Mouse (Mus musculus) midbrain, postnatal 0 days (tissue): ENCODE results near the gene Msi1. TPM values are rescaled to one million over a fixed set of nuclear protein-coding genes. Genes with fewer than 3 reads are reported as not detected.
A peak's percentile ranks its signal among the peaks of the same experiment; 100 is the strongest.

Source experiments
- ATAC-seq: fragments of 200-750 bp; cut with Nextera tagmentation; 2 replicates; pipeline ENCODE4 v1.8.0; 2017; ENCODE audit warnings: moderate number of reproducible peaks, mild to moderate bottlenecking, moderate TSS enrichment, moderate library complexity; ENCODE audit not compliant: low FRiP score
- DNase-seq: peaks from one replicate; pipeline ENCODE4 v3.0.0-alpha.2; 2015; ENCODE audit warnings: low spot score
- H3K27ac ChIP-seq: fragments of 300-500 bp; sonication (generic); 2 replicates; pipeline ENCODE4 v1.5.1; 2014; ENCODE audit warnings: low read depth, mild to moderate bottlenecking, low read length, mixed read lengths
- H3K27me3 ChIP-seq: fragments of 300-500 bp; sonication (generic); 2 replicates; pipeline ENCODE4 v1.6.1; 2014; ENCODE audit warnings: low read length, control low read depth, mixed read lengths; ENCODE audit not compliant: insufficient read depth
- H3K36me3 ChIP-seq: fragments of 300-500 bp; sonication (generic); 2 replicates; pipeline ENCODE4 v1.6.1; 2014; ENCODE audit warnings: low read length, control low read depth, mixed read lengths; ENCODE audit not compliant: insufficient read depth
- H3K4me1 ChIP-seq: fragments of 300-500 bp; sonication (generic); 2 replicates; pipeline ENCODE4 v1.6.1; 2014; ENCODE audit warnings: mild to moderate bottlenecking, control low read depth, antibody characterized with exemption, low read length, mixed read lengths; ENCODE audit not compliant: insufficient read depth
- H3K4me2 ChIP-seq: fragments of 300-500 bp; sonication (generic); 2 replicates; pipeline ENCODE4 v1.6.1; 2014; ENCODE audit warnings: low read depth, mild to moderate bottlenecking, low read length, mixed read lengths; ENCODE audit not compliant: poor library complexity, severe bottlenecking
- H3K4me3 ChIP-seq: fragments of 300-500 bp; sonication (generic); 2 replicates; pipeline ENCODE4 v1.5.1; 2014; ENCODE audit warnings: low read depth, mild to moderate bottlenecking, low read length, moderate library complexity
- H3K9ac ChIP-seq: fragments of 300-500 bp; sonication (generic); replicated peaks from 2 replicates; pipeline ENCODE4 v1.6.1; 2014; ENCODE audit warnings: mild to moderate bottlenecking, low read length, moderate library complexity, mixed read lengths; ENCODE audit not compliant: poor library complexity, severe bottlenecking
- H3K9me3 ChIP-seq: fragments of 300-500 bp; sonication (generic); 2 replicates; pipeline ENCODE4 v1.6.1; 2016; ENCODE audit warnings: low read length, control low read depth
- CTCF ChIP-seq: IDR thresholded peaks from 2 replicates; pipeline ENCODE4 v1.5.1; 2016; ENCODE audit warnings: antibody characterized with exemption, mild to moderate bottlenecking
- WGBS: fragments of 180-500 bp; shearing (Covaris S2); extraction: QIAGEN DNeasy Blood & Tissue Kit; methylation state at CpG from one replicate; pipeline ENCODE4 v1.1.7; 2014; 5-methylcytosine and 5-hydroxymethylcytosine counted together
- polyA plus RNA-seq: library from polyadenylated mRNA; unstranded; fragments of >200 nt; fragmentation: Nextera tagmentation; extraction: Ambion mirVana; gene quantifications from 2 replicates; pipeline ENCODE4 v1.2.1, GENCODE M21; 2015
- total RNA-seq: library from RNA; depleted of rRNA; stranded (reverse); fragments of >200 nt; gene quantifications from 2 replicates; pipeline ENCODE4 v1.2.3, GENCODE M21; 2014

Msi1 gene
- total and polyA plus RNA-seq, 2 experiments from 2014 or later, result 52.1 to 82.9 TPM

GRCm38 (mm10) chr5:115431898-115432259 lies 2.5 kb downstream of the Msi1 start:
- H3K4me2 ChIP-seq, result peak overlapping the region; percentile 98
- no peaks in the 10 kb centered on the region for H3K9me3 ChIP-seq
- no peaks in the 10 kb centered on the region for H3K36me3 ChIP-seq
- H3K4me1 ChIP-seq, result peaks cover 49% of the 10 kb centered on the region
- peak overlapping the region; percentile 72 for H3K27ac ChIP-seq
- ATAC-seq (no peak), DNase-seq (no peak)
- H3K4me3 ChIP-seq, result peak overlapping the region; percentile 95
- peak overlapping the region; percentile 97 for H3K9ac ChIP-seq
- TF ChIP-seq CTCF, result no peak
- 12% methylated on average over 7 of the region's 7 CpGs for WGBS
- H3K27me3 ChIP-seq, result no peaks in the 10 kb centered on the region

DNA sequence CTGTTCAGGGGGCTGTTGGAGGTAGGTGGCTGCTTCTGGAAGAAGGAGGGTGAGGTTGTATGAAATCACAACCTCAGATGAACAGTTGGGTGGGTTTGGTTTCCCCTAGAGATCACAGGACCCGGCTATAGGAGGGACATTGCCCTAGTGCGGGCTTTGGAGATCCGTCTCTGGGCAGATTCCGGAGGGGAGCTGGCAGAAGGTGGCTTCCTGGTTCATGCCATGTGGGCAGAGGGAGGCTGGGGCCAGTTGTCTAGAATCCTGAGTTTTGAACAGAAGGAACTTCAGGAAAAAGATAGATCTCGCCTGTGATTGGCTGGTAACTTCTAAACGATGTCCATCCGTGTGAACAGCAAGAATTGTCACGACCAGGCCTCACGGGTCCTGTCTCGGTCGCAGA lies 3.0 kb downstream of the Msi1 start:
- Histone ChIP-seq H3K9ac (peak overlapping the region; percentile 97), H3K36me3 (no peaks in the 10 kb centered on the region), H3K27ac (peak overlapping the region; percentile 72; the same call in 1 of the 2 replicates), H3K4me3 (no peak overlapping the region; the same call in 1 of the 2 replicates), H3K4me2 (peak overlapping the region; percentile 98), H3K9me3 (no peaks in the 10 kb centered on the region), H3K4me1 (peaks cover 50% of the 10 kb centered on the region), H3K27me3 (no peaks in the 10 kb centered on the region)
- TF ChIP-seq CTCF, result no peak
- no peak for ATAC-seq
- WGBS, result 25% methylated on average over 11 of the region's 11 CpGs
- no peak for DNase-seq

GRCm38 (mm10) chr5:115433191-115433590 lies 3.8 kb downstream of the Msi1 start:
- Histone ChIP-seq H3K27me3 (no peaks in the 10 kb centered on the region), H3K4me3 (no peak overlapping the region), H3K9ac (no peak overlapping the region), H3K9me3 (no peaks in the 10 kb centered on the region), H3K27ac (no peak overlapping the region), H3K36me3 (no peaks in the 10 kb centered on the region), H3K4me1 (peaks cover 48% of the 10 kb centered on the region), H3K4me2 (peak overlapping the region; percentile 98; the same call in 1 of the 2 replicates)
- 47% methylated on average over 8 of the region's 8 CpGs for WGBS
- ATAC-seq, result no peak
- DNase-seq, result no peak
- TF ChIP-seq CTCF, result no peak

- peak; percentile 56 for DNase-seq
- no peak for TF ChIP-seq CTCF
- ATAC-seq, result no peak
- Histone ChIP-seq H3K27me3 (no peaks in the 10 kb centered on the region), H3K27ac (peak overlapping the region; percentile 98), H3K4me3 (no peak overlapping the region), H3K4me2 (no peak overlapping the region), H3K9ac (peak overlapping the region; percentile 70), H3K9me3 (no peaks in the 10 kb centered on the region), H3K4me1 (peaks cover 44% of the 10 kb centered on the region), H3K36me3 (0 out of 2 replicates have a peak, but pooled peaks cover under 1% of the 10 kb centered on the region)
- 20% methylated on average over 11 of the region's 11 CpGs for WGBS
Observed at GRCm38 (mm10) chr5:115434280-115434852, 5.0 kb downstream of the Msi1 start.

DNA sequence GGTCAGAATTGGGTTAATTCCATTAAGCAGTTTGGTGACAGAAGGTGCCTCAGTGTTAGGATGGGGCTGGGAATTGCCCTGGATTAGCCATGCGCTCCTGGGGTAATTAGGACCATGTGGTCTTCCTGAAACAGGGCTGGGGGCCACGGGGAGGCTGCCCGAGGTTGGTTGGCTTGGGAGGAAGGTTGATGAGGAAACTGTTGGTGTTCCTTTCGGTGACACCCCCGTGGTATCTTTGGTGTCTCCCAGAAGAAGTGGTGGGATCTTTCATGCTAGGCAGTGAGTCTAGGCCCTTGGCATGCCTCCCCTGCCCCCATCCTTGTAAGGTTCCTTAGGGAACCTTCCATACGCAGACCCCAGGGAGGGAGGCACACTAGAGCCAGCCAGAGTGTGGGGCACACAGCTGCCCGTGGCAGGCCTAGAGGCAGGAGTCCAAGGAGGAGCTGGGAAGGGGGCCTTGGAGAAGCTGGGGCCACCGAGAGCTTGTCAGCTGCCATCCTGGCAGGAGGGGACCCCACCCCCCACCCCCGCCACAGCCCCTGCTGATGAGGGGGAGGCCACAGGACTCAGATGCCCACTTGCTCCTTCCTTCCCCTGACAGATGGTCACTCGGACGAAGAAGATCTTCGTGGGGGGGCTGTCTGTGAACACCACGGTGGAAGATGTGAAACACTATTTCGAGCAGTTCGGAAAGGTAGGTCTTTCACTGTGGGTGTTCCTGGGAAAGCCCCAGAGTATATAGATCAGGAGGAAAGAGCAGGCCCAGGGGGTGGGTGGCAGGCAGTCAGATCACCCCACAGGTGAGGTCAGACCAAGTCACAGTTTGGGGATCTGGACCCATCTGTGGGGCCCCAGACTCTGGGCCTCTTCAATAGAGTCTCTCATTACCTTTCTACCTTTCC lies 5.7 kb downstream of the Msi1 start:
- Histone ChIP-seq H3K4me3 (no peak overlapping the region), H3K4me1 (peaks cover 44% of the 10 kb centered on the region), H3K9me3 (no peaks in the 10 kb centered on the region)

More for the DNA sequence above, 5.7 kb downstream of the Msi1 start:
- WGBS, result 11% methylated on average over 15 of the region's 15 CpGs
- peak overlapping the region; percentile 54 for H3K4me2 ChIP-seq
- H3K27ac ChIP-seq, result peak overlapping the region; percentile 98
- DNase-seq (no peak), ATAC-seq (no peak)
- H3K27me3 ChIP-seq, result no peaks in the 10 kb centered on the region
- 0 out of 2 replicates have a peak, but pooled peaks cover 2% of the 10 kb centered on the region for H3K36me3 ChIP-seq
- peak overlapping the region; percentile 70 for H3K9ac ChIP-seq
- no peak for TF ChIP-seq CTCF
